Mouse (Mus musculus) G1E (cell line): ENCODE results near the gene Raver1. TPM values are rescaled to one million over a fixed set of nuclear protein-coding genes. Genes with fewer than 3 reads are reported as not detected.

Source experiments
- ATAC-seq: 2 replicates; pipeline ENCODE4 v1.8.0; 2016; ENCODE audit warnings: mild to moderate bottlenecking; ENCODE audit not compliant: insufficient number of reproducible peaks, poor library complexity, low FRiP score, severe bottlenecking; ENCODE audit errors: extremely low read depth
- DNase-seq: peaks from one replicate; pipeline ENCODE4 v3.0.0; 2012; ENCODE audit warnings: low spot score
- H3K27me3 ChIP-seq: 2 replicates; pipeline ENCODE4 v1.6.1; 2012; ENCODE audit warnings: mild to moderate bottlenecking, low read length, inconsistent platforms; ENCODE audit not compliant: insufficient read depth
- H3K36me3 ChIP-seq: replicated peaks from 2 replicates; pipeline ENCODE3; 2012; ENCODE audit warnings: mild to moderate bottlenecking, inconsistent platforms
- H3K4me1 ChIP-seq: 2 replicates; pipeline ENCODE4 v1.6.1; 2012; ENCODE audit warnings: low read depth, low read length, inconsistent platforms, mixed read lengths; ENCODE audit not compliant: insufficient read depth
- H3K4me3 ChIP-seq: 2 replicates; pipeline ENCODE4 v1.5.1; 2012; ENCODE audit warnings: low read depth, mild to moderate bottlenecking, inconsistent platforms, low read length, moderate library complexity, mixed read lengths
- H3K9me3 ChIP-seq: replicated peaks from 2 replicates; pipeline ENCODE4 v1.6.1; 2012; ENCODE audit warnings: inconsistent platforms
- CTCF ChIP-seq: IDR thresholded peaks from 2 replicates; pipeline ENCODE4 v1.5.1; 2012; ENCODE audit warnings: low read depth, low read length, inconsistent platforms, mixed read lengths
- GATA1 ChIP-seq: IDR thresholded peaks from 2 replicates; pipeline ENCODE4 v1.6.1; 2012; ENCODE audit warnings: borderline replicate concordance, low read length, inconsistent platforms, mixed read lengths
- GATA2 ChIP-seq: IDR thresholded peaks from 2 replicates; pipeline ENCODE4 v1.6.1; 2012; ENCODE audit warnings: low read depth, low read length, inconsistent platforms, borderline replicate concordance
- POLR2AphosphoS5 ChIP-seq: IDR thresholded peaks from 2 replicates; pipeline ENCODE4 v1.6.1; 2012; ENCODE audit warnings: low read depth, low read length, inconsistent platforms; ENCODE audit not compliant: insufficient replicate concordance
- TAL1 ChIP-seq: conservative IDR thresholded peaks from 2 replicates; pipeline ENCODE4 v1.6.1; 2012; ENCODE audit warnings: low read depth, low read length, inconsistent platforms, mixed read lengths
- polyA plus RNA-seq: library from polyadenylated mRNA; stranded (reverse); fragments of >175 nt; gene quantifications from 2 replicates; pipeline ENCODE4 v1.2.3, GENCODE M21; 2012
- total RNA-seq, 2 experiments: library from RNA; stranded (forward) in 1 of 2; stranded (reverse) in 1 of 2; fragments of 200-1000 nt in 1 of 2; fragments of >200 nt in 1 of 2; fragmentation: Nextera tagmentation in 1 of 2; gene quantifications; 2 replicates each; pipeline ENCODE4 v1.2.3; 2014 to 2017

The Raver1 gene
- total and polyA plus RNA-seq, 3 experiments = 0.92 to 72.2 (median 19.6) TPM

DNA sequence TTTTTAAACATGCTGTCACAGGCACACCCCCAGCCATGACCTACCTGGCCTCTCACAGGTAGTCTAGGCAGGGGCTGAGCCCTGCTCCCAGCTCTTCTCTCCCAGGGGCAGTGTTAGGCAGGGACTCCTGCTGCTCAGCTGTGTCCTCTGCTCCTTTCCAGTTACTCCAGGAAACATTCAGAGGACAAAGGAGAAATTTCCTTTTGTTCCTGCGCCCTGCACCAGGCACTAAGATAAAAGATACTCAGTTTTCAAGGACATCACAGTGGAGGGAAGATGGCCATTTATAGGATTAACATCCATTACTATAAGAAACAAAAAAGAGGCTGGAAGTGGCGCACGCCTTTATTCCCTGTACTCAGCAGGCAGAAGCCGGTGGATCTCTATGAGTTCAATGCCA, 4.2 kb upstream of the Raver1 start:
- DNase-seq = no peak
- ATAC-seq = no peak
- TF ChIP-seq GATA1 (no peak), POLR2AphosphoS5 (no peak), TAL1 (no peak), CTCF (no peak), GATA2 (no peak)
- H3K36me3 ChIP-seq = peaks cover 70% of the 10 kb centered on the region
- H3K27me3 ChIP-seq = no peaks in the 10 kb centered on the region
- peaks cover 22% of the 10 kb centered on the region for H3K4me1 ChIP-seq
- H3K4me3 ChIP-seq = no peak overlapping the region
- H3K9me3 ChIP-seq = no peaks in the 10 kb centered on the region

DNA sequence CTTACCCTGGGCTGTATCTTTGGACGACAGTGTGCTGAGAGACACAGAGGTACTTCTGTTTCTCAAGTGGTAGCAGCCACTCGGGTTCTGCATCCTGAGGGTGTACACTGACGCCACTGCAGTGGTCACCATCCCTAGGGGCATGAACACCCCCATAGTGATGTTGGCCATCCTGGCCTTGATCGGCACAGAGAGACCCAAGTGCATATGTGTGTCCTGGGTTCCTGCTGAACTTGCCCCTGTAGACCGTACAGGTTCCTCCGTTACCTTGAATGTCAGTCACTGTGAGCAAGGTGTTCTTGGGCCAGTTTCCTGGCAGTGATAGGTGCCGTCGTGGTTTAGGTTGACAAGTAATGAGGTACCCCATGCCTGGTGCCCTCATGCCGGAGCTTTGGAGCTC, 1.6 kb upstream of the Raver1 start:
- Histone ChIP-seq H3K9me3 (no peaks in the 10 kb centered on the region), H3K4me1 (peaks cover 47% of the 10 kb centered on the region), H3K27me3 (no peaks in the 10 kb centered on the region), H3K4me3 (no peak overlapping the region), H3K36me3 (peaks cover 74% of the 10 kb centered on the region)
- TF ChIP-seq GATA2 (no peak), CTCF (no peak), POLR2AphosphoS5 (no peak), GATA1 (no peak), TAL1 (no peak)
- no peak for ATAC-seq
- no peak for DNase-seq

GRCm38 (mm10) chr9:21090972-21091706, 669 bp downstream of the Raver1 start:
- TF ChIP-seq GATA2 (no peak), GATA1 (no peak)
- Histone ChIP-seq H3K27me3 (no peaks in the 10 kb centered on the region), H3K4me3 (peak overlapping the region; percentile 78), H3K36me3 (peaks cover 79% of the 10 kb centered on the region), H3K4me1 (peaks cover 61% of the 10 kb centered on the region), H3K9me3 (no peaks in the 10 kb centered on the region)
- ATAC-seq = no peak
- no peak for DNase-seq

- no peaks in the 10 kb centered on the region for H3K9me3 ChIP-seq
- ATAC-seq (no peak), DNase-seq (no peak)
- H3K4me3 ChIP-seq = peak overlapping the region; percentile 78
- H3K36me3 ChIP-seq = peaks cover 80% of the 10 kb centered on the region
- TF ChIP-seq CTCF = no peak
- TF ChIP-seq GATA2 = no peak
- TF ChIP-seq GATA1 = no peak
- no peaks in the 10 kb centered on the region for H3K27me3 ChIP-seq
- peaks cover 67% of the 10 kb centered on the region for H3K4me1 ChIP-seq
These were observed 1.3 kb downstream of the Raver1 start for GRCm38 (mm10) chr9:21090537-21090936.

GRCm38 (mm10) chr9:21083324-21083723, 8.5 kb downstream of the Raver1 start:
- H3K4me3 ChIP-seq = no peak overlapping the region
- TF ChIP-seq GATA2 (no peak), POLR2AphosphoS5 (no peak), CTCF (no peak), GATA1 (no peak), TAL1 (no peak)
- H3K27me3 ChIP-seq = no peaks in the 10 kb centered on the region
- H3K9me3 ChIP-seq = no peaks in the 10 kb centered on the region
- H3K4me1 ChIP-seq = peaks cover 44% of the 10 kb centered on the region
- DNase-seq (no peak), ATAC-seq (no peak)
- peaks cover 96% of the 10 kb centered on the region for H3K36me3 ChIP-seq

GRCm38 (mm10) chr9:21081127-21081526, 10.7 kb downstream of the Raver1 start:
- H3K4me3 ChIP-seq = no peak overlapping the region
- H3K36me3 ChIP-seq = peaks cover 96% of the 10 kb centered on the region
- H3K4me1 ChIP-seq = peaks cover 24% of the 10 kb centered on the region
- no peaks in the 10 kb centered on the region for H3K27me3 ChIP-seq
- DNase-seq (no peak), ATAC-seq (no peak)
- TF ChIP-seq GATA2 (no peak), POLR2AphosphoS5 (no peak), TAL1 (no peak), GATA1 (no peak), CTCF (no peak)
- H3K9me3 ChIP-seq = no peaks in the 10 kb centered on the region

DNA sequence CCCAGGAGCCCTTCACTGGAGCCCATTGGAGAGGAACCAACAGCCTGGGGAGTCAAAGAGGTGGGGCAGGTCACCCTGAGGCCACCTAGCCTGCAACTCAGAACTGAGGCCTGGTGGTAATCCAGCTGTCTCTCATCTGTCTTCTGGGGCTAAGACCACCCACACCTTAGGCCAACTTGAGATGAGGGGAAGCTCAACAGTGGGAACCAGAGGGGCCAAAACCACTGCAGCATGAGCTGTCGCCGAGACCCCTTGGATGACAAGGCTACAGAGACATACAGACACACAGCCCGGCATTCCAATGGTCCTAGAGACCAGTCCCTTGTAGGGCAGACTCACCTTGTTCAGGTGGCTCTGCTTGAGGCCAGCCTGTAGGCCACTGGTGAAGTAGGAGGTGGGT, 16.2 kb downstream of the Raver1 start:
- peaks cover 89% of the 10 kb centered on the region for H3K36me3 ChIP-seq
- TF ChIP-seq TAL1 (no peak), POLR2AphosphoS5 (no peak), CTCF (no peak), GATA2 (no peak), GATA1 (no peak)
- no peak for ATAC-seq
- H3K4me1 ChIP-seq = peaks cover 38% of the 10 kb centered on the region
- H3K4me3 ChIP-seq = no peak overlapping the region
- H3K27me3 ChIP-seq = no peaks in the 10 kb centered on the region
- no peak for DNase-seq
- no peaks in the 10 kb centered on the region for H3K9me3 ChIP-seq
